Mouse (Mus musculus): ENCODE data around the gene Dnmt3l. TPM values are rescaled to one million over a fixed set of nuclear protein-coding genes. Genes with fewer than 3 reads are reported as not detected.

The Dnmt3l gene
- not detected in 2 replicates for polyA plus RNA-seq (2015; fragmentation: Nextera tagmentation; extraction: Ambion mirVana)

DNA sequence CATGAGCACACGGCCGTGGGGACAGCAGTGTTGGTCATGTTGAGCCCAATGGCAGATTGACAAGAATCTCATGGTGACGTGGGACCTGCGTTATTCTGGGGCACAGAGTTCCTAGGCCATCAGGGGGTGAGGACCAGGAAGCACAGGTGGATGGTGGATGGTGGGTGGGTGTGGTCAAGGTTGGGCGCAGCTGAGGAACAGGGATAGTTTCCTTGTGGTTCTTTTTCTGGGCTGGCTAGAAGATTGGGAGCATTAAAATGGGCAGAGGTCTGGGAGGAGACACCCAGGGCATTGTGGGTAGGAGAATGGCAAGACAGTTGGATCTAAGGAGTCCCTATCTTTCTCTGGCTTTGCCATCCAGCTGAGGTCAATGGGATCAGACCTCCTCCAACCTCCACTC lies at the start of gene Dnmt3l:
Gene Dnmt3l (plus strand): TSS at position 301 of the 400 bp plus-strand sequence.
- Histone ChIP-seq H3K9ac (no peak within 1 kb of the TSS), H3K4me3 (no peak within 1 kb of the TSS), H3K27ac (replicated peaks) (no peak within 1 kb of the TSS), H3K4me2 (no peak within 1 kb of the TSS), H3K4me1 (replicated peaks) (0 out of 2 replicates have a peak, but pooled peaks cover 5% of the 10 kb centered on the region), H3K27me3 (0 out of 2 replicates have a peak, but pooled peaks cover 8% of the 10 kb centered on the region), H3K9me3 (no peaks in the 10 kb centered on the region), H3K36me3 (no peaks in the 10 kb centered on the region)
- ATAC-seq (ENCODE audit: low read depth): no peak
- 92% methylated on average over 5 of the region's 5 CpGs for WGBS

DNA sequence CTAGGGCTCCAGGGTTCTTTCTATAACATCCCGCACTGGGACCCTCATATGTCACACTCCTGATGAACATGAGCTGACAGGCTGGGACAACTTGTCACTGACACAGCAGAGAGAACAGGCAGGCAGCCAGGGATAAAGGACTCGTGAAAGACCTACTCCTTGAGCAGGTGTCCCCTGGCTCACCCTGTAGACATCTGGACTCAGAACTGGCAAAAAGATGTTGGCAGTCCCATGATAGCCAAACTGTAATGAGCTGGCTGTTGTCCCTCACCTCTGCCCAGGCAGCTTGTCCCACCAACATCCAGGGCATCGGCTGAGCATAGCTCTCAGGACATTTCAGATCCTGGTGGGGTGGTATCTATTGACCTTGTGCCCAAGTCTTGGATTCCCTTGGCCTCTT lies 46.1 kb upstream of the Dnmt3l start:
- Histone ChIP-seq H3K4me3 (no peak overlapping the region), H3K4me2 (no peak overlapping the region), H3K27me3 (no peaks in the 10 kb centered on the region), H3K27ac (replicated peaks) (no peak overlapping the region), H3K9ac (no peak overlapping the region), H3K36me3 (peaks cover 95% of the 10 kb centered on the region), H3K4me1 (replicated peaks) (no peaks in the 10 kb centered on the region), H3K9me3 (no peaks in the 10 kb centered on the region)
- 92% methylated on average over 3 of the region's 3 CpGs for WGBS
- no peak for ATAC-seq (ENCODE audit: low read depth)

DNA sequence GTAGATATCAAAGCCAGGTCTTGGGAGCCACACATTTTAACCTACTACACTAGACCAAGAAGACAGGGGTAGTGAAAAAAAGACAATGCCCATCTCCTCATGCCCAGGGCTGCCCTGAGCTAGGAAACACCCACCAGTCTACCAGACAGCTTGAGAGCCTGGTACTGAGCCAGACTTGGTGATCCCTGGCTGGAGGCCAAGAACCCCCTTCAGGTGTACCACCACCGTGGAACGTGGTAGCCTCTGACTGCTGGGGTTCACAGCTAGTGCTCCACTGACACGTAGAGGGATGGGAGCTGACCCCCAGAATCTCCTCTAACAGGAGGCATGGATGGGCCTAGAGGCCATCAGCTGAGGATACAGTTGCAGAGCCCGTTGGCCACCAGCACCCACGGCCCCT lies 41.5 kb upstream of the Dnmt3l start:
- no peaks in the 10 kb centered on the region for H3K4me1 ChIP-seq (replicated peaks)
- peaks cover 77% of the 10 kb centered on the region for H3K36me3 ChIP-seq
- no peaks in the 10 kb centered on the region for H3K27me3 ChIP-seq
- no peaks in the 10 kb centered on the region for H3K9me3 ChIP-seq
- no peak overlapping the region for H3K9ac ChIP-seq
- H3K4me3 ChIP-seq: no peak overlapping the region
- H3K27ac ChIP-seq (replicated peaks): no peak overlapping the region
- no peak for ATAC-seq (ENCODE audit: low read depth)
- no peak overlapping the region for H3K4me2 ChIP-seq
- whole genome bisulfite sequencing: 93% methylated on average over 5 of the region's 5 CpGs

DNA sequence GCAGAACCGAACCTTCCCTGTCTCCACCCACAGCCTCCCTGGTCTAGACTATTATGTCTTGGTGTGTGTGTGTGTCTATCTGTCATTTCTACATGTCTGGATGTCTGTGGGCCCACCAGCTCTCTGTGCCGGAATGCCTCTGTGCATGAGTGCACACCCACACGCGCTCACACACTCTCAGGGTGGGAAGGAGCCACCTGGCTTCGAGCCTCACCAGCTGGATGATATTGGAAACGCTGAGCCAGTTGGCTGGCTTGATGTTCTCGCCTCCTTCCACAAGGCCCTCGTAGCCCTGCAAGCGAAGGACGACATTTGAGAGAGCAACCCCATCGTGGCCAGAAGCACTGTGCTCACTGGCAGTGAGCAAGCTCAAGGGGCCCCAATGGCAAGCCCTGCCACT lies 40.0 kb upstream of the Dnmt3l start:
- H3K36me3 ChIP-seq: peaks cover 61% of the 10 kb centered on the region
- H3K4me3 ChIP-seq: no peak overlapping the region
- no peaks in the 10 kb centered on the region for H3K27me3 ChIP-seq
- H3K9ac ChIP-seq: no peak overlapping the region
- H3K4me1 ChIP-seq (replicated peaks): peaks cover 7% of the 10 kb centered on the region
- no peak for ATAC-seq (ENCODE audit: low read depth)
- H3K27ac ChIP-seq (replicated peaks): no peak overlapping the region
- no peaks in the 10 kb centered on the region for H3K9me3 ChIP-seq
- no peak overlapping the region for H3K4me2 ChIP-seq
- 93% methylated on average over 11 of the region's 11 CpGs for WGBS

DNA sequence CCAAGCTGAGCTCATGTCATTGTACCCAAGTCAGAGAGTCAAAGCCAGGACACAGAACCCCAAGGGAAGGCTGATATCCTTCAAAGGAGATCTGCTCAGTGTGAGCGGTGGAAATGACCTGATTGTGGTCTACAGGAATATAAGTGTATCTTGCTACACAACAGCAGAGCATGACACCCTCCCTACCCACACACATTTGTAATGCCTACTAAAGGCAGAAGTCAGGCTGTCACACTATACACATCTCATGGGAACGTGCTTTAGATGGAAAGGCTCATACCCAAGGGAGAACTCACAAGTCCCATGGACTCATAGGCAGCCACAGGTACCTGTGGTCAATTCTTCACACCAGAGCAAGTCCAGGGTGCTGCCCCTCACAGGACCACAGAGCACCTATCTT lies 39.4 kb upstream of the Dnmt3l start:
- Histone ChIP-seq H3K4me3 (no peak overlapping the region), H3K27ac (replicated peaks) (no peak overlapping the region), H3K4me2 (no peak overlapping the region), H3K9ac (no peak overlapping the region), H3K27me3 (no peaks in the 10 kb centered on the region), H3K9me3 (no peaks in the 10 kb centered on the region), H3K36me3 (peaks cover 55% of the 10 kb centered on the region), H3K4me1 (replicated peaks) (peaks cover 12% of the 10 kb centered on the region)
- 95% methylated on average over 2 of the region's 2 CpGs for WGBS
- no peak for ATAC-seq (ENCODE audit: low read depth)

DNA sequence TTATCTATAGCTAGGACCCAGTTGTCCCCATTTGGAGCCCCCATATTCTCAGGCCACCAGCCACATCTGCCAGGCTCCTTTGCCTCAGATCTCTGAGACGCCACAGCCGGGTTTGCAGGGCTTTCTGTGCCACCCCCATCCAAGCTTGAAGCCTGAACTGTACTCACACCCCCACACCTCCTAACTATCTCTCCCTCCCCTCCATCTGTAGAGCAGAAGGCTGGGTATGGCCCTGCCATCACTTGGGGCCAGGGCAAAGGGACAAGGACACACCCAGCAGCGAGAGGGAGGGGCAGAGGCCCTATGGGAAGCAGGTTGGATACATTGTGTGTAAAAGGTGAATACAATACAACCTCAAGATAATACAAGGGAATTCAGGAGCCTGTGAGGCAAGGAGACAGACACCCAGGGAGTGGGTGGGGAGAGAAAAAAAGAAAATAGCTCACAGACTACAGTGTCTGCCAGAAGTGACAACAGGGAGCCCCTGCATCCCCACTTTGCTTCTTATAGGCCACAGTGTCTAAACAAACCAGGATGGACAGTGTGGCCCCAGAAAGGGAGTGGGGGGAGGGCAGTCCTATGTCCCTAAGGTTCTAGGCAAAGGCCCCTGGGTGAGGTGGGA lies 37.2 kb upstream of the Dnmt3l start:
- no peaks in the 10 kb centered on the region for H3K9me3 ChIP-seq
- ATAC-seq (ENCODE audit: low read depth): no peak
- H3K4me3 ChIP-seq: no peak overlapping the region
- 83% methylated on average over 3 of the region's 3 CpGs for WGBS
- no peaks in the 10 kb centered on the region for H3K27me3 ChIP-seq
- H3K4me1 ChIP-seq (replicated peaks): peaks cover 30% of the 10 kb centered on the region
- H3K36me3 ChIP-seq: peaks cover 33% of the 10 kb centered on the region
- no peak overlapping the region for H3K4me2 ChIP-seq
- H3K27ac ChIP-seq (replicated peaks): no peak overlapping the region
- 0 out of 2 replicates have a peak overlapping the region, but pooled peaks have one; percentile 31 for H3K9ac ChIP-seq

DNA sequence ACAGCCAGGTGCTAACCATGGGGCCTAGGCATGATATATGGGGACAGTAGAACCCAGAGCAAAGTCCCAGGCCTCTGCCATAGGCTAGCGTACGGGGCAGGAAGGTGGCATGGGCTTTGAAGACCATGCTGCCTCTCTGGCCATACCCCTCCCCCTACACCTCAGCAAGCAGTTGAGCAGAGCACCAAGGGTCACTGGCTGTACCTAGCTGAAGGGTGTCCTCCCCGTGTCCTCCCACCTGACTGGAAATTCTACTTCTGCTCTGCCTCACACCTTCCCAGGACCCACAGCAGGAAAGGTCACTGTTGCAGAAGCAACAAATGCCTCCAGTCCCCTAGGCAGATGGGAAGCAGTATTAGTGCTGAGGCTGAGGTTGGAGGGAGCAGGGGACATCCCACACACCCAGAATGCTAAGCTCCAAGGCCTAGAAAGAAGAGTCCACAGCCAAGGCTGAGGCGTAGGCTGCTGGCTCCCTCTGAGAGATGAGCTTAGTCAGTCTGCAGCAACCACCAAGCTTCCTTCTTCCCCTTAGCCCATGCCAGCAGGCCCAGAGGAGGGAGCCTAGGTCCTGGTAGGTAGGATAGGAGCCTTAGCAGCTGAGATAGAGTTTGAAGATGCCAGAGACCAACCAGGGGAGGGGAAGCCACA lies 35.8 kb upstream of the Dnmt3l start:
- H3K9ac ChIP-seq: peak overlapping the region; percentile 90; the same call in 1 of the 2 replicates
- no peak for ATAC-seq (ENCODE audit: low read depth)
- WGBS: 90% methylated on average over 4 of the region's 4 CpGs

DNA sequence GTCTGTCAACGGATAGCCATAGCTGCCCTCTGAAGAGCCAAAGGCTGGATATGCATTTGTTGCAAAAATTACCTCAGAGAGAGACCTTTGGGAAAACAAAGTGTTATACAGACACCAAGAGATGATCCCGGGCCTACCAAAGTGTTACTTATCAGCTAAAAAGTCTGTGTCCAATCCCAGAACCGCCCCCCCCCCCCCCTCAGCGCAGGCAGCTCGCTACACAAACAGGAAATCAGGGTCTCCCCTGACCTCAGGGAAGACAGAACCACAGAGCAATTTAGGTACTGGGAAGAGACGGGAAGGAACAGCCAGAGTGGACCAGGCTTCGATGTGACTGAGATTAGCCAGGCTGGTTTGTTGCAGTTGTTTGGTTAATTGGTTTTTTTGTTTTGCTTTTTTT lies 34.5 kb upstream of the Dnmt3l start:
- WGBS: 24% methylated on average over 7 of the region's 7 CpGs
- peaks cover 8% of the 10 kb centered on the region for H3K36me3 ChIP-seq
- H3K9me3 ChIP-seq: no peaks in the 10 kb centered on the region
- peak overlapping the region; percentile 90 for H3K9ac ChIP-seq
- ATAC-seq (ENCODE audit: low read depth): no peak
- H3K4me3 ChIP-seq: no peak overlapping the region
- H3K27me3 ChIP-seq: no peaks in the 10 kb centered on the region
- H3K4me1 ChIP-seq (replicated peaks): peaks cover 33% of the 10 kb centered on the region
- peak overlapping the region; percentile 75 for H3K4me2 ChIP-seq
- no peak overlapping the region for H3K27ac ChIP-seq (replicated peaks)

More for the DNA sequence above, 35.8 kb upstream of the Dnmt3l start:
- Histone ChIP-seq H3K27me3 (no peaks in the 10 kb centered on the region), H3K27ac (replicated peaks) (no peak overlapping the region), H3K4me2 (no peak overlapping the region), H3K4me1 (replicated peaks) (peaks cover 33% of the 10 kb centered on the region), H3K9me3 (no peaks in the 10 kb centered on the region), H3K36me3 (peaks cover 20% of the 10 kb centered on the region), H3K4me3 (no peak overlapping the region)

DNA sequence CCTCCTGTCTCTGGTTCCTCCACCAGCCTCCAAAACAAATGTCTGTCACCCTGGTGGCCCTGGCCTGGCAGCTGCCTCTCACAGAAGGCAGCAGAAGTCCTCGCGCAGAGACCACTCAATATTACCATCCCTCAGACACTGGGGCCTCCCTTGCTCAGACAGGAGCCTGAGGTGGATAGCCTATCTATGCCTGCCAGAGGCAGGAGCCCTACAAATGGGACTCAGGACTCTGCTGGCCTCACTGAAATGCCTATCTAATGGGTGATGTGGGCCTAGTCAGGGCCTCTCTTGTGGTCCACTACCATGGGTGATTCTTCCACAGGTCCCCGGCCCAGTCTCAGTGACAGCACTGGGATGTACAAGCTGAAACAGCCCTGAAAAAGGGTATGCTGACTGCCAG lies 33.6 kb upstream of the Dnmt3l start:
- no peaks in the 10 kb centered on the region for H3K36me3 ChIP-seq
- no peak overlapping the region for H3K27ac ChIP-seq (replicated peaks)
- WGBS: 77% methylated on average over 3 of the region's 3 CpGs
- peaks cover 33% of the 10 kb centered on the region for H3K4me1 ChIP-seq (replicated peaks)
- no peaks in the 10 kb centered on the region for H3K27me3 ChIP-seq
- no peak for ATAC-seq (ENCODE audit: low read depth)
- peak overlapping the region; percentile 81 for H3K4me3 ChIP-seq
- H3K9me3 ChIP-seq: no peaks in the 10 kb centered on the region
- peak overlapping the region; percentile 75 for H3K4me2 ChIP-seq
- H3K9ac ChIP-seq: peak overlapping the region; percentile 90

DNA sequence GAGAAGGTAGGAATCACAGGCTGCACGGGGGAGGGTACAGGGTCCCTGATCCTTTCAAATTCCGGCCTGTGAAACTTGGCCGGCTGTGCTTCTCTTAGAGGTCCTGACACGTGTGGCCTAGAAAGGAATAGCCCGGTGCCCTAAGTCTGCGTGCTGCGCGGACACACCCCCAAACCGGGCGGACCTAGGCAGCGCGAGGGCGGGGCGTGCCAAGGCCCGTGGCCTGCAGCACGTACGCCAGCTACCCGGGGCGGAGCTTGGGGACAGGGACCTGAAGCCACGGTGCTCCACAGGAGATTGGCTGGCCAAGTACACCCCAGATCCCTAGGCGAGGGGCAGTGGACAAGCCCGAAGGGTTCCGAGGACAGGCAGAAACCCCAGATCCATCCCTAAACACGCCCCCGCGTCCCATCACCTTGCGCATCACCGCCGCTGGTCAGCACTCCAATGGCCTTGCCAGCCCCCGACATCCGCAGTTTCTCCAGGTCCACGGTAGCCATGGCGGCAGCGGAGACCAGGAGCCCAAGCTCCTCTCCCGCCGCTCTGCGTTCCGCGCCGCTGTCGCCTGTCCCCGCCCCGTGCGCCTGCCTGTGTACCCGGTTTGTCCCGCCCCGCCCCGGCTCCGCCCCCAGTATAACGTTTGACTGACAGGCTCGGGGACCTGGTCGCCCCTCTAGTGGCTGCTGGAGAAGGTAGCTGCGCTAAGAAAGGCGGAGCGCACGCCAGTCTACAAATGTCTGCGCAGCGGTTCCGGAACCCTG lies 32.4 kb upstream of the Dnmt3l start:
- H3K36me3 ChIP-seq: no peaks in the 10 kb centered on the region
- H3K27me3 ChIP-seq: no peaks in the 10 kb centered on the region
- ATAC-seq (ENCODE audit: low read depth): peak; percentile 97
- peak overlapping the region; percentile 96 for H3K27ac ChIP-seq (replicated peaks)
- peak overlapping the region; percentile 81 for H3K4me3 ChIP-seq
- H3K4me2 ChIP-seq: peak overlapping the region; percentile 75
- WGBS: under 1% methylated on average over 58 of the region's 59 CpGs
- H3K9ac ChIP-seq: peak overlapping the region; percentile 90
- H3K9me3 ChIP-seq: no peaks in the 10 kb centered on the region
- peaks cover 33% of the 10 kb centered on the region for H3K4me1 ChIP-seq (replicated peaks)

DNA sequence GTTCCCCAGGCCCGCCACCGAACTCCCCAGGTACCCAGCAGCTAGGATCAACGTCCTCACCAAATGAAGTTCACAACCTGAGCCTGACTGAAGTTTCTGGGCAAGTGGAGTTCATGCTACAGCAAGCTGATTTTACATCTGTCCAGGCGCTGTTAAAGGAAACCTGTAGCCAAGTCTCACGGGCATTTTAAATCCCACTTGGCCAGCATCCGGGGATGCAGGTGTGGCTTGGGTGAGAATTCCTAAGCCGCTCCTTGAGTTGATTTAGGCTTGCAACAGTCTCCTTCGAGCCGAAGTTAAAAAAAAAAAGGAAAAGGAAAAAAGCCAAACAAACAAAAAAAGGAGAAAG lies 31.8 kb upstream of the Dnmt3l start, which contains the start of gene Pfkl:
Gene Pfkl (minus strand): TSS at position 139 of the 349 bp plus-strand sequence.
- no peak for ATAC-seq (ENCODE audit: low read depth)
- Histone ChIP-seq H3K27ac (replicated peaks) (peak within 1 kb of the TSS; percentile 96), H3K27me3 (no peaks in the 10 kb centered on the region), H3K4me1 (replicated peaks) (peaks cover 33% of the 10 kb centered on the region), H3K4me2 (peak within 1 kb of the TSS; percentile 75), H3K36me3 (no peaks in the 10 kb centered on the region), H3K4me3 (peak within 1 kb of the TSS; percentile 81), H3K9me3 (no peaks in the 10 kb centered on the region), H3K9ac (peak within 1 kb of the TSS; percentile 90)
- WGBS: 2% methylated on average over 9 of the region's 9 CpGs

DNA sequence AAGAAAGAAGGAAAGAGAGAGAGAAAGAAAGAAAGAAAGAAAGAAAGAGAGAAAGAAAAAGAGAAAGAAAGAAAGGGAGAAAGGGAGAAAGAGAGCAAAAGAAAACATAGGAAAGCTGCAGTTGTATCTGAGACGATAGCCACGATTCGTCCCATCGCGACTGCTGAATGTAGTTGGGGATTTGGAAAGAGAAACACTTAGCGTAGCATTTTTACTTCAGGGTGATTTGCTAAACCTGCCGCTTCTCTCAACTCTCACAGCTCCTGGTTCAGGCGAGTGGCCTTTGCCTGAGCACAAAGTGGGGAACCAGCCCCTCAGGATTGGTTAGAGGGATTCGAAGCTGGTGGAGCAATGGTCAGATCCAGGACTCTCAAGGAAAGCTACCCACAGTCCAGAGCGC lies 31.4 kb upstream of the Dnmt3l start:
- Histone ChIP-seq H3K4me3 (no peak overlapping the region; the same call in 1 of the 2 replicates), H3K4me1 (replicated peaks) (peaks cover 33% of the 10 kb centered on the region), H3K4me2 (peak overlapping the region; percentile 75), H3K9ac (no peak overlapping the region; the same call in 1 of the 2 replicates), H3K9me3 (no peaks in the 10 kb centered on the region), H3K27ac (replicated peaks) (no peak overlapping the region), H3K36me3 (no peaks in the 10 kb centered on the region), H3K27me3 (no peaks in the 10 kb centered on the region)
- WGBS: 20% methylated on average over 10 of the region's 10 CpGs
- no peak for ATAC-seq (ENCODE audit: low read depth)
